Mouse (Mus musculus) bone marrow, adult 2 months (tissue): ENCODE results near the gene Nkd2. TPM values are rescaled to one million over a fixed set of nuclear protein-coding genes. Genes with fewer than 3 reads are reported as not detected.

Source experiments
- H3K27ac ChIP-seq: fragments of 200-500 bp; 2 replicates; pipeline ENCODE4 v1.5.1; 2012; ENCODE audit warnings: low read depth, mild to moderate bottlenecking, control low read depth, inconsistent platforms, low read length; ENCODE audit not compliant: control insufficient read depth, poor library complexity, insufficient read depth
- H3K4me1 ChIP-seq: fragments of 200-500 bp; 2 replicates; pipeline ENCODE4 v1.6.1; 2011; ENCODE audit warnings: low read length; ENCODE audit not compliant: control insufficient read depth, insufficient read depth
- H3K4me3 ChIP-seq: fragments of 200-500 bp; replicated peaks from 2 replicates; pipeline ENCODE3; 2011; ENCODE audit warnings: mild to moderate bottlenecking, low read depth, low read length, control low read depth; ENCODE audit not compliant: control insufficient read depth
- CTCF ChIP-seq: fragments of 200-500 bp; IDR thresholded peaks from 2 replicates; pipeline ENCODE4 v1.5.1; 2011; ENCODE audit warnings: low read length, control low read depth; ENCODE audit not compliant: control insufficient read depth, insufficient read depth
- POLR2A ChIP-seq: fragments of 200-500 bp; IDR thresholded peaks from 2 replicates; pipeline ENCODE4 v1.6.1; 2011; ENCODE audit warnings: low read depth, mild to moderate bottlenecking, control low read depth, low read length, borderline replicate concordance; ENCODE audit not compliant: control insufficient read depth
- WGBS: fragments of 180-500 bp; shearing (Covaris S2); methylation state at CpG from one replicate; pipeline ENCODE4 v1.1.7; 2018; 5-methylcytosine and 5-hydroxymethylcytosine counted together
- polyA plus RNA-seq: library from polyadenylated mRNA; stranded (reverse); fragments of >200 nt; gene quantifications from 2 replicates; pipeline ENCODE4 v1.2.4, GENCODE M21; 2011; ENCODE audit warnings: low replicate concordance; ENCODE audit not compliant: missing spikeins, insufficient read depth, insufficient read length

Nkd2 gene
- polyA plus RNA-seq, 1 experiment, result 0.62 TPM

GRCm38 (mm10) chr13:73812936-73813335 is 34.5 kb downstream of the Nkd2 start:
- Histone ChIP-seq H3K4me1 (no peaks in the 10 kb centered on the region), H3K27ac (no peak overlapping the region), H3K4me3 (no peak overlapping the region)
- TF ChIP-seq POLR2A, result no peak
- no peak for TF ChIP-seq CTCF
- WGBS, result 83% methylated on average over 3 of the region's 3 CpGs

GRCm38 (mm10) chr13:73804914-73805313 is 42.5 kb downstream of the Nkd2 start:
- Histone ChIP-seq H3K27ac (no peak overlapping the region), H3K4me1 (peaks cover 1% of the 10 kb centered on the region; the same call in 1 of the 2 replicates), H3K4me3 (no peak overlapping the region)
- 86% methylated on average over 5 of the region's 5 CpGs for WGBS
- TF ChIP-seq CTCF (no peak), POLR2A (no peak)

- Histone ChIP-seq H3K4me1 (peaks cover 1% of the 10 kb centered on the region; the same call in 1 of the 2 replicates), H3K27ac (no peak overlapping the region; the same call in 1 of the 2 replicates), H3K4me3 (no peak overlapping the region)
- WGBS, result 19% methylated on average over 8 of the region's 8 CpGs
- TF ChIP-seq POLR2A (no peak), CTCF (no peak)
Observed at GRCm38 (mm10) chr13:73803450-73804178, 43.8 kb downstream of the Nkd2 start.

GRCm38 (mm10) chr13:73799110-73799509 is 48.3 kb downstream of the Nkd2 start:
- TF ChIP-seq POLR2A (no peak), CTCF (no peak)
- no peak overlapping the region for H3K4me3 ChIP-seq
- 80% methylated on average over 5 of the region's 5 CpGs for WGBS
- H3K27ac ChIP-seq, result no peak overlapping the region
- peaks cover 1% of the 10 kb centered on the region; the same call in 1 of the 2 replicates for H3K4me1 ChIP-seq

- H3K27ac ChIP-seq, result no peak overlapping the region
- 67% methylated on average over 5 of the region's 5 CpGs for WGBS
- H3K4me1 ChIP-seq, result no peaks in the 10 kb centered on the region
Observed at GRCm38 (mm10) chr13:73793171-73793570, 54.3 kb downstream of the Nkd2 start.

GRCm38 (mm10) chr13:73792176-73792575 is 55.3 kb downstream of the Nkd2 start:
- no peaks in the 10 kb centered on the region for H3K4me1 ChIP-seq
- no peak overlapping the region for H3K4me3 ChIP-seq
- TF ChIP-seq POLR2A (no peak), CTCF (no peak)
- no peak overlapping the region for H3K27ac ChIP-seq
- 92% methylated on average over 4 of the region's 4 CpGs for WGBS

More at GRCm38 (mm10) chr13:73793171-73793570, 54.3 kb downstream of the Nkd2 start:
- TF ChIP-seq POLR2A (no peak), CTCF (no peak)
- no peak overlapping the region for H3K4me3 ChIP-seq

- 80% methylated on average over 5 of the region's 5 CpGs for WGBS
Observed at GRCm38 (mm10) chr13:73782486-73782885, 64.9 kb downstream of the Nkd2 start.

GRCm38 (mm10) chr13:73777578-73777977 is 69.9 kb downstream of the Nkd2 start:
- H3K4me1 ChIP-seq, result no peaks in the 10 kb centered on the region
- no peak overlapping the region for H3K4me3 ChIP-seq
- WGBS, result 80% methylated on average over 3 of the region's 3 CpGs
- TF ChIP-seq CTCF (no peak), POLR2A (no peak)
- H3K27ac ChIP-seq, result no peak overlapping the region

More at GRCm38 (mm10) chr13:73782486-73782885, 64.9 kb downstream of the Nkd2 start:
- TF ChIP-seq CTCF, result no peak
- no peak for TF ChIP-seq POLR2A
- no peak overlapping the region for H3K4me3 ChIP-seq
- H3K4me1 ChIP-seq, result no peaks in the 10 kb centered on the region
- no peak overlapping the region for H3K27ac ChIP-seq

- Histone ChIP-seq H3K27ac (no peak overlapping the region), H3K4me1 (no peaks in the 10 kb centered on the region), H3K4me3 (no peak overlapping the region)
- TF ChIP-seq POLR2A (no peak), CTCF (no peak)
- WGBS, result 74% methylated on average over 4 of the region's 4 CpGs
Observed at GRCm38 (mm10) chr13:73775786-73776185, 71.6 kb downstream of the Nkd2 start.
